Mouse (Mus musculus): ENCODE results near the gene Nt5c2.

DNA sequence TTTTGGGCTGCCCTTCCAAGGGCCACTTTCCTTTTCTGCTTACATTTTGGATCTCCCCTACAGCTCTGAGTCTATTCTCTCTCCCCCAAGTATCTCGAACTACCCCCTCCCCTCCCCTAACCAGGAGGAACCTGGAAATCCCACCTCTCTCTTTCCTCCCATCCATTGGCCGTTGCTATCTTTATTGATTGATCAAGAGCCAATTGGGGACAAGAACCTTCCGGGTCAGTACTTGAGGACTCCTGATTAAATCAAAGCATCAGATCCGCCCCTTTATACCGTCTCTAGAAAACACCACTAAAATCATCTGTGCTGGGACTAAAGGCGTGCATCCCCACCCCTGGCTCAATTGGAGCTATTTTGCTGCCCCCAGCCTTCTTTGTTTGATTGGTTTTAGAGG, 33.5 kb downstream of the Nt5c2 start:
- TF ChIP-seq GATA1 (IDR thresholded peaks at IDR 0.05; ENCODE audit: borderline replicate concordance, low read length): no peak
- no peak for TF ChIP-seq FLI1 (IDR thresholded peaks at IDR 0.05; ENCODE audit: low read length)
